Mouse (Mus musculus) R1 (cell line): ENCODE data around the gene Frmd6.

ENCODE experiments used
- DNase-seq: peaks from one replicate; pipeline ENCODE4 v3.0.0-alpha.2; 2018; ENCODE audit warnings: low read depth, low spot score

Frmd6 gene

GRCm38 (mm10) chr12:70851342-70851960 is 26.1 kb downstream of the Frmd6 start:
- DNase-seq, result no peak

- no peak for DNase-seq
Measured at GRCm38 (mm10) chr12:70853026-70853425, 27.7 kb downstream of the Frmd6 start.

- no peak for DNase-seq
Measured at GRCm38 (mm10) chr12:70855678-70856077, 30.4 kb downstream of the Frmd6 start.

GRCm38 (mm10) chr12:70856776-70857175 is 31.5 kb downstream of the Frmd6 start:
- DNase-seq, result no peak

GRCm38 (mm10) chr12:70863281-70863680 is 38.0 kb downstream of the Frmd6 start:
- DNase-seq, result no peak

- no peak for DNase-seq
Measured at GRCm38 (mm10) chr12:70867780-70868179, 42.5 kb downstream of the Frmd6 start.

GRCm38 (mm10) chr12:70868190-70868987 is 43.1 kb downstream of the Frmd6 start:
- DNase-seq, result no peak

- no peak for DNase-seq
Measured at GRCm38 (mm10) chr12:70868988-70869291, 43.6 kb downstream of the Frmd6 start.

GRCm38 (mm10) chr12:70873544-70873943 is 48.2 kb downstream of the Frmd6 start:
- DNase-seq, result no peak

GRCm38 (mm10) chr12:70876270-70876998 is 51.1 kb downstream of the Frmd6 start:
- no peak for DNase-seq

- no peak for DNase-seq
Measured at GRCm38 (mm10) chr12:70877926-70878710, 52.8 kb downstream of the Frmd6 start.

GRCm38 (mm10) chr12:70880396-70880975 is 55.2 kb downstream of the Frmd6 start:
- DNase-seq, result no peak

- no peak for DNase-seq
Measured at GRCm38 (mm10) chr12:70881340-70881739, 56.0 kb downstream of the Frmd6 start.

GRCm38 (mm10) chr12:70881854-70882253 is 56.5 kb downstream of the Frmd6 start:
- no peak for DNase-seq

GRCm38 (mm10) chr12:70883141-70883540 is 57.8 kb downstream of the Frmd6 start:
- no peak for DNase-seq

GRCm38 (mm10) chr12:70884113-70884512 is 58.8 kb downstream of the Frmd6 start:
- no peak for DNase-seq

GRCm38 (mm10) chr12:70884973-70885372 is 59.7 kb downstream of the Frmd6 start:
- no peak for DNase-seq

- no peak for DNase-seq
Measured at GRCm38 (mm10) chr12:70885576-70885975, 60.3 kb downstream of the Frmd6 start.

- DNase-seq, result no peak
Measured at GRCm38 (mm10) chr12:70890405-70890804, 65.1 kb downstream of the Frmd6 start.

GRCm38 (mm10) chr12:70890874-70891470 is 65.7 kb downstream of the Frmd6 start:
- no peak for DNase-seq

- no peak for DNase-seq
Measured at GRCm38 (mm10) chr12:70895275-70895674, 70.0 kb downstream of the Frmd6 start.
